Mouse (Mus musculus): ENCODE results near the gene Gsg1l.

Gene Gsg1l

GRCm38 (mm10) chr7:126031598-126032364 lies 50.4 kb downstream of the Gsg1l start:
- no peak for DNase-seq (ENCODE audit: low read depth)

GRCm38 (mm10) chr7:126027410-126027809 lies 54.8 kb downstream of the Gsg1l start:
- no peak for DNase-seq (ENCODE audit: low read depth)

GRCm38 (mm10) chr7:126026600-126026999 lies 55.6 kb downstream of the Gsg1l start:
- peak; percentile 6 for DNase-seq (ENCODE audit: low read depth)

GRCm38 (mm10) chr7:126019966-126020365 lies 62.2 kb downstream of the Gsg1l start:
- no peak for DNase-seq (ENCODE audit: low read depth)

GRCm38 (mm10) chr7:126019321-126019720 lies 62.9 kb downstream of the Gsg1l start:
- DNase-seq (ENCODE audit: low read depth): no peak

GRCm38 (mm10) chr7:126017455-126017854 lies 64.8 kb downstream of the Gsg1l start:
- no peak for DNase-seq (ENCODE audit: low read depth)

- no peak for DNase-seq (ENCODE audit: low read depth)
These were observed 69.7 kb downstream of the Gsg1l start for GRCm38 (mm10) chr7:126012325-126013021.

- no peak for DNase-seq (ENCODE audit: low read depth)
These were observed 73.4 kb downstream of the Gsg1l start for GRCm38 (mm10) chr7:126008789-126009148.

GRCm38 (mm10) chr7:126008139-126008788 lies 73.9 kb downstream of the Gsg1l start:
- DNase-seq (ENCODE audit: low read depth): no peak

GRCm38 (mm10) chr7:126007132-126007910 lies 74.9 kb downstream of the Gsg1l start:
- DNase-seq (ENCODE audit: low read depth): no peak

GRCm38 (mm10) chr7:126005274-126005673 lies 76.9 kb downstream of the Gsg1l start:
- no peak for DNase-seq (ENCODE audit: low read depth)

GRCm38 (mm10) chr7:126001683-126002082 lies 80.5 kb downstream of the Gsg1l start:
- DNase-seq (ENCODE audit: low read depth): no peak

GRCm38 (mm10) chr7:125999921-126000320 lies 82.3 kb downstream of the Gsg1l start:
- DNase-seq (ENCODE audit: low read depth): no peak

- no peak for DNase-seq (ENCODE audit: low read depth)
These were observed 86.1 kb downstream of the Gsg1l start for GRCm38 (mm10) chr7:125996151-125996550.

- DNase-seq (ENCODE audit: low read depth): no peak
These were observed 89.8 kb downstream of the Gsg1l start for GRCm38 (mm10) chr7:125992356-125992891.

- DNase-seq (ENCODE audit: low read depth): no peak
These were observed 90.4 kb downstream of the Gsg1l start for GRCm38 (mm10) chr7:125991846-125992245.

GRCm38 (mm10) chr7:125989969-125990368 lies 92.2 kb downstream of the Gsg1l start:
- no peak for DNase-seq (ENCODE audit: low read depth)

GRCm38 (mm10) chr7:125989489-125989888 lies 92.7 kb downstream of the Gsg1l start:
- DNase-seq (ENCODE audit: low read depth): no peak

- DNase-seq (ENCODE audit: low read depth): no peak
These were observed 93.9 kb downstream of the Gsg1l start for GRCm38 (mm10) chr7:125988326-125988725.

- DNase-seq (ENCODE audit: low read depth): no peak
These were observed 95.1 kb downstream of the Gsg1l start for GRCm38 (mm10) chr7:125987117-125987516.

- DNase-seq (ENCODE audit: low read depth): peak; percentile 8
These were observed 96.6 kb downstream of the Gsg1l start for GRCm38 (mm10) chr7:125985565-125985964.

Data from 416B (cell line).